Mouse (Mus musculus): Measurements from ENCODE around the gene Dnajc1. TPM values are rescaled to one million over a fixed set of nuclear protein-coding genes. Genes with fewer than 3 reads are reported as not detected.

Dnajc1 gene
- polyA plus RNA-seq, 1 experiment from 2014 or later, result 45.3 TPM

- no peaks in the 10 kb centered on the region for H3K9me3 ChIP-seq (replicated peaks)
- no peak overlapping the region for H3K27ac ChIP-seq (replicated peaks)
- no peak for ATAC-seq (ENCODE audit: insufficient number of reproducible peaks, low FRiP score, low TSS enrichment, low read depth)
- H3K4me2 ChIP-seq (replicated peaks), result no peak overlapping the region
- WGBS, result 80% methylated on average over 1 of the region's 1 CpGs
- H3K27me3 ChIP-seq, result no peaks in the 10 kb centered on the region
- no peak overlapping the region for H3K9ac ChIP-seq
- H3K4me3 ChIP-seq (replicated peaks), result no peak overlapping the region
- no peaks in the 10 kb centered on the region for H3K4me1 ChIP-seq
- H3K36me3 ChIP-seq, result peaks cover 10% of the 10 kb centered on the region; the same call in 1 of the 2 replicates
Measured at GRCm38 (mm10) chr2:18364402-18364801, 28.2 kb downstream of the Dnajc1 start.

GRCm38 (mm10) chr2:18355293-18355692, 37.3 kb downstream of the Dnajc1 start:
- Histone ChIP-seq H3K36me3 (no peaks in the 10 kb centered on the region), H3K27me3 (no peaks in the 10 kb centered on the region), H3K27ac (replicated peaks) (no peak overlapping the region), H3K9ac (no peak overlapping the region), H3K4me2 (replicated peaks) (no peak overlapping the region), H3K9me3 (replicated peaks) (no peaks in the 10 kb centered on the region), H3K4me3 (replicated peaks) (no peak overlapping the region), H3K4me1 (no peaks in the 10 kb centered on the region)
- no peak for ATAC-seq (ENCODE audit: insufficient number of reproducible peaks, low FRiP score, low TSS enrichment, low read depth)

DNA sequence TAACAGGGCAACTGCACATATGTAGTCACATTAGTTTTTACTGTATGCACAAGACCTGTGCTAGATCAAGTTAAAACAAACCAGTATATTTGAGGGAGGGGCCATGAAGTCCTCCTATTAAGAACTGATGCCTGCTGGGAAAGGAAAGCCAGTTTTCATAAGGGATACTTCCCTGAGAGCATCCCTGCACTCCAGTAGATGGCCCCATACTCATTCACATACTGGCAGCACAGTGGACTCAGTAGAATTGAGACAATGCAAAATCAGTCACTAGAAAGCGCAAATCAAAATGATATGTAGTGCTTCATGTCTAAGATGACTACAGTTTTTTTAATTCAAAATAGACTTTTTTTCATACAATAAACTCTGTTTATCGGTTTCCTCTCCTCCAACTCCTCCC, 40.0 kb downstream of the Dnajc1 start:
- no peaks in the 10 kb centered on the region for H3K9me3 ChIP-seq (replicated peaks)
- 85% methylated on average over 2 of the region's 2 CpGs for WGBS
- H3K4me1 ChIP-seq, result no peaks in the 10 kb centered on the region
- no peaks in the 10 kb centered on the region for H3K36me3 ChIP-seq
- H3K4me2 ChIP-seq (replicated peaks), result no peak overlapping the region
- ATAC-seq (ENCODE audit: insufficient number of reproducible peaks, low FRiP score, low TSS enrichment, low read depth), result no peak
- H3K4me3 ChIP-seq (replicated peaks), result no peak overlapping the region
- no peaks in the 10 kb centered on the region for H3K27me3 ChIP-seq
- H3K27ac ChIP-seq (replicated peaks), result no peak overlapping the region
- H3K9ac ChIP-seq, result no peak overlapping the region

- ATAC-seq (ENCODE audit: insufficient number of reproducible peaks, low FRiP score, low TSS enrichment, low read depth), result no peak
- Histone ChIP-seq H3K9me3 (replicated peaks) (no peaks in the 10 kb centered on the region), H3K36me3 (peaks cover 2% of the 10 kb centered on the region; the same call in 1 of the 2 replicates), H3K4me3 (replicated peaks) (no peak overlapping the region), H3K27me3 (no peaks in the 10 kb centered on the region), H3K9ac (no peak overlapping the region), H3K4me1 (no peaks in the 10 kb centered on the region), H3K27ac (replicated peaks) (no peak overlapping the region), H3K4me2 (replicated peaks) (no peak overlapping the region)
- WGBS, result 52% methylated on average over 2 of the region's 2 CpGs
Measured at GRCm38 (mm10) chr2:18343464-18343863, 49.2 kb downstream of the Dnajc1 start.

DNA sequence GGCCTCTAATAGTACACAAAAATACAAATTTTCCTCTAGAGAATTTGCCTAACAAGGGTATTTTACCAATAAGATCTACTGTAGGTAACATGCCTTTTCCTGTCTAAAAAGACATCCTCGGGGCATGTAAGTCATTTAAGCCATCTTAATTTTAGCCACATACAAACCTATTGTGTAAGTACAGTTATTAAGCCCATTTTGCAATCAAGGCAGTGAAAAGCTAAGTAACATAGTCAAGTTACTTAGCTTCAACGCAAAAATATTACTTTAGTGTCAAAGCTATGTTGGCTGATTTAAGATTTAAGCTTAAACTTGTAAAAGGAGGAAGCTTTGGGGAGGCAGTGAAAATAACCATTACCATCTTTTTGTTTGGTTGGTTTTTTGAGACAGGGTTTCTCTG, 74.0 kb downstream of the Dnajc1 start:
- peaks cover 9% of the 10 kb centered on the region for H3K9me3 ChIP-seq (replicated peaks)
- ATAC-seq (ENCODE audit: insufficient number of reproducible peaks, low FRiP score, low TSS enrichment, low read depth), result no peak
- peaks cover 11% of the 10 kb centered on the region; the same call in 1 of the 2 replicates for H3K36me3 ChIP-seq
- no peaks in the 10 kb centered on the region for H3K27me3 ChIP-seq
- H3K27ac ChIP-seq (replicated peaks), result no peak overlapping the region
- 46% methylated on average over 2 of the region's 2 CpGs for WGBS
- H3K4me1 ChIP-seq, result no peaks in the 10 kb centered on the region
- H3K4me3 ChIP-seq (replicated peaks), result no peak overlapping the region
- no peak overlapping the region for H3K9ac ChIP-seq
- no peak overlapping the region for H3K4me2 ChIP-seq (replicated peaks)

GRCm38 (mm10) chr2:18317503-18318281, 74.9 kb downstream of the Dnajc1 start:
- no peak overlapping the region for H3K4me2 ChIP-seq (replicated peaks)
- no peak for ATAC-seq (ENCODE audit: insufficient number of reproducible peaks, low FRiP score, low TSS enrichment, low read depth)
- H3K27me3 ChIP-seq, result no peaks in the 10 kb centered on the region
- H3K9ac ChIP-seq, result no peak overlapping the region
- H3K4me3 ChIP-seq (replicated peaks), result no peak overlapping the region
- peaks cover 10% of the 10 kb centered on the region; the same call in 1 of the 2 replicates for H3K36me3 ChIP-seq
- 28% methylated on average over 7 of the region's 7 CpGs for WGBS
- no peaks in the 10 kb centered on the region for H3K4me1 ChIP-seq
- no peak overlapping the region for H3K27ac ChIP-seq (replicated peaks)
- H3K9me3 ChIP-seq (replicated peaks), result peaks cover 9% of the 10 kb centered on the region

- Histone ChIP-seq H3K9ac (no peak overlapping the region), H3K27ac (replicated peaks) (no peak overlapping the region), H3K4me3 (replicated peaks) (no peak overlapping the region), H3K36me3 (peaks cover 8% of the 10 kb centered on the region; the same call in 1 of the 2 replicates), H3K4me2 (replicated peaks) (no peak overlapping the region), H3K9me3 (replicated peaks) (peaks cover 7% of the 10 kb centered on the region), H3K27me3 (no peaks in the 10 kb centered on the region), H3K4me1 (no peaks in the 10 kb centered on the region)
- WGBS, result 26% methylated on average over 2 of the region's 2 CpGs
- ATAC-seq (ENCODE audit: insufficient number of reproducible peaks, low FRiP score, low TSS enrichment, low read depth), result no peak
Measured at GRCm38 (mm10) chr2:18316909-18317308, 75.7 kb downstream of the Dnajc1 start.

- ATAC-seq (ENCODE audit: insufficient number of reproducible peaks, low FRiP score, low TSS enrichment, low read depth), result no peak
- Histone ChIP-seq H3K9me3 (replicated peaks) (no peaks in the 10 kb centered on the region), H3K4me3 (replicated peaks) (no peak overlapping the region), H3K27me3 (no peaks in the 10 kb centered on the region), H3K9ac (no peak overlapping the region), H3K4me1 (no peaks in the 10 kb centered on the region), H3K36me3 (no peaks in the 10 kb centered on the region), H3K4me2 (replicated peaks) (no peak overlapping the region), H3K27ac (replicated peaks) (no peak overlapping the region)
- 83% methylated on average over 4 of the region's 4 CpGs for whole genome bisulfite sequencing
Measured at GRCm38 (mm10) chr2:18310261-18311104, 82.1 kb downstream of the Dnajc1 start.

- 83% methylated on average over 7 of the region's 7 CpGs for WGBS
- H3K9me3 ChIP-seq (replicated peaks), result no peaks in the 10 kb centered on the region
- H3K36me3 ChIP-seq, result no peaks in the 10 kb centered on the region
- H3K4me1 ChIP-seq, result no peaks in the 10 kb centered on the region
- no peak overlapping the region for H3K9ac ChIP-seq
- ATAC-seq (ENCODE audit: insufficient number of reproducible peaks, low FRiP score, low TSS enrichment, low read depth), result no peak
- H3K27me3 ChIP-seq, result no peaks in the 10 kb centered on the region
- H3K4me2 ChIP-seq (replicated peaks), result no peak overlapping the region
- no peak overlapping the region for H3K27ac ChIP-seq (replicated peaks)
- H3K4me3 ChIP-seq (replicated peaks), result no peak overlapping the region
Measured at GRCm38 (mm10) chr2:18307440-18308305, 85.0 kb downstream of the Dnajc1 start.

DNA sequence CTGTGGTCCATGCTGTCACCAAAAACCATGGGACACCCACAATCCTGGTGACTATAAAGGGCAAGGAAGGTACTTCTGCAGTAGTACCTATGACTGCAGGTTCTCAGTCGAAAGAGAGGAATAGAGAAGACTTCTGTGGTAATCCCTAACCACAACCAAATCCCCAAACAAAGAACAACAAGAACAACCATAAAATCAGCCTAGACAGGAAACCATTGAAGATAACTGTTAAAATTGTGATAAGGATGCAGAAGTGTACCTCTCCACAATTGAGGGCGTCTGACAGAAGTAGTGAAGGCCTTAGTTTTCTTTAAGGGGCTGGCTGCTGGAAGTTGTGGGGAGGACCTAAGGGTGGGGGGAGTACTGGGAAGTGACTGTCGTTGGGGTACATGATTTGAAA, 91.7 kb downstream of the Dnajc1 start:
- Histone ChIP-seq H3K27ac (replicated peaks) (no peak overlapping the region), H3K36me3 (no peaks in the 10 kb centered on the region), H3K4me3 (replicated peaks) (no peak overlapping the region), H3K27me3 (no peaks in the 10 kb centered on the region), H3K4me2 (replicated peaks) (no peak overlapping the region), H3K4me1 (no peaks in the 10 kb centered on the region), H3K9me3 (replicated peaks) (no peaks in the 10 kb centered on the region), H3K9ac (no peak overlapping the region)
- ATAC-seq (ENCODE audit: insufficient number of reproducible peaks, low FRiP score, low TSS enrichment, low read depth), result no peak
- 79% methylated on average over 3 of the region's 3 CpGs for WGBS

GRCm38 (mm10) chr2:18285175-18285574, 107.5 kb downstream of the Dnajc1 start:
- Histone ChIP-seq H3K27ac (replicated peaks) (no peak overlapping the region), H3K9me3 (replicated peaks) (no peaks in the 10 kb centered on the region), H3K4me2 (replicated peaks) (no peak overlapping the region), H3K4me1 (no peaks in the 10 kb centered on the region), H3K36me3 (peaks cover 16% of the 10 kb centered on the region), H3K4me3 (replicated peaks) (no peak overlapping the region), H3K27me3 (no peaks in the 10 kb centered on the region), H3K9ac (no peak overlapping the region)
- WGBS, result 94% methylated on average over 6 of the region's 6 CpGs
- no peak for ATAC-seq (ENCODE audit: insufficient number of reproducible peaks, low FRiP score, low TSS enrichment, low read depth)

Measured in embryonic facial prominence, embryonic 15.5 days (tissue).